In the genomic region with DNA sequence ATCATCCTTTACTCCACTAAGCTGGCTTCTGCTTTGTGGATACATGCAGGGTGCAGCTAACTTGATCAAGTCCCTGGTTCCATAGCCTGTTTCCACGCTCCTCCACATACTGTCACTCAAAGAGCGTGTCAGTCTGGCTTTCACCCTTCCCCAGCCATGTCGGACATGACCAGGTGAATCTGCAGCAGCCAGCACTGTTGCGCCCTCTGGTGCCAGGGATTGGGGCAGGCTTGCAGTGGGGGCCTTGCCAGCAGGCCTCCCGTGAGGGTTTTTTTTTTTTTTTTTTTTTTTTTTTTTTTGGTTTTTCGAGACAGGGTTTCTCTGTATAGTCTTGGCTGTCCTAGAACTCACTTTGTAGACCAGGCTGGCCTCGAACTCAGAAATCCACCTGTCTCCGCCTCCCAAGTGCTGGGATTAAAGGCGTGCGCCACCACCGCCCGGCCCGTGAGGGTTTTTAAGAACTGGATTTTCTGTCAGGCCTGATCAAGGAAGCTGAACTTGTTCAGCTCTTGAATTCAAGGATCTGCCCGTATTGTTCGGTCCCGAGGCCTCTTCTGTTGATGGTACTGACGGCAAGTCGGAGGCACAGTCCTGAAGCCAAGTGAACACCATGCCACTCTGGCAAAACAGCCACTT, we compare ENCODE assay signal across 9 mouse cellular contexts. TPM values are rescaled to one million over a fixed set of nuclear protein-coding genes. Genes with fewer than 3 reads are reported as not detected.
A peak's percentile ranks its signal among the peaks of the same experiment; 100 is the strongest.
DNase-seq lines count a peak whose midpoint lies in the region; ATAC-seq and TF ChIP-seq lines count a peak whose summit lies in the region.
"Had no signal": no experiment of that assay in that cellular context is flagged by ENCODE, and none has a peak within 500 bp of the region (broad histone marks: within the 10 kb centered on the region; RNA-seq: fewer than 3 reads in every experiment).

No protein-coding gene starts in this region.

- no peaks in the 10 kb centered on the region for H3K27me3 ChIP-seq in heart, adult 2 months (ENCODE audit: control insufficient read depth, insufficient read depth, low read length)
- H3K27me3 ChIP-seq in liver, embryonic 12.5 days (replicated peaks), result no peaks in the 10 kb centered on the region

- TF ChIP-seq POLR2A in heart, adult 2 months (IDR thresholded peaks at IDR 0.05; ENCODE audit: insufficient read depth, low read depth, low read length), result no peak

- H3K36me3 ChIP-seq in heart, adult 2 months (ENCODE audit: control insufficient read depth, insufficient read depth, low read length), result no peaks in the 10 kb centered on the region
- peaks cover 95% of the 10 kb centered on the region for H3K36me3 ChIP-seq in liver, embryonic 12.5 days

- H3K79me2 ChIP-seq in heart, adult 2 months (replicated peaks; ENCODE audit: control insufficient read depth, insufficient read depth, low read length), result peaks cover 2% of the 10 kb centered on the region

- WGBS in heart, adult 2 months, result 73% methylated on average over 17 of the region's 18 CpGs
- WGBS in liver, embryonic 12.5 days (ENCODE audit: insufficient replicate concordance), result 83% methylated on average over 17 of the region's 18 CpGs

- intact Hi-C loops in heart, adult 2 months (cut with DNase I), result loop anchor here (2.0 to 10.0 kb wide), 3 partner anchors 41 to 277 kb away; partner anchors contain the start of gene Prrc2b
- intact Hi-C loops in heart, postnatal 25 days (cut with DNase I), result loop anchor here (2.0 kb wide), 1 partner anchor 57 kb away; no protein-coding TSS in a partner anchor

- TF ChIP-seq EP300 in heart, adult 2 months (IDR thresholded peaks at IDR 0.05; ENCODE audit: insufficient read depth, low read depth, low read length), result peak; percentile 71; the same call in 1 of the 2 replicates

- DNase-seq in heart, adult 2 months, result peak; percentile 64 to 71
- DNase-seq in heart, postnatal 25 days (ENCODE audit: low spot score), result no peak
- DNase-seq in c-Kit-positive CD71-negative TER-119-negative erythroid progenitor cells, embryonic 14.5 days (ENCODE audit: low read depth), result peak; percentile 33
- DNase-seq in spleen, adult 12 weeks (ENCODE audit: low spot score), result peak; percentile 52
- no peak for DNase-seq in left cerebral cortex, adult 18-20 months (ENCODE audit: low spot score in 2 of 2)

- H3K4me1 ChIP-seq in heart, adult 2 months (ENCODE audit: control insufficient read depth, insufficient read depth, low read length), result no peaks in the 10 kb centered on the region; the same call in 1 of the 2 replicates
- no peaks in the 10 kb centered on the region for H3K4me1 ChIP-seq in liver, embryonic 12.5 days

- H3K4me3 ChIP-seq in heart, adult 2 months, result no peak overlapping the region
- H3K4me3 ChIP-seq in liver, embryonic 12.5 days, result no peak overlapping the region

- TF ChIP-seq CTCF in heart, adult 2 months (IDR thresholded peaks at IDR 0.05), result peak; percentile 72

- H3K9ac ChIP-seq in heart, adult 2 months (ENCODE audit: low read depth, low read length), result no peak overlapping the region
- H3K9ac ChIP-seq in liver, embryonic 12.5 days, result no peak overlapping the region

- H3K27ac ChIP-seq in heart, adult 2 months, result no peak overlapping the region
- no peak overlapping the region for H3K27ac ChIP-seq in liver, embryonic 12.5 days
- H3K27ac ChIP-seq: macrophage had no signal

- peak; percentile 71 for ATAC-seq in CD4-positive, CD25-positive, alpha-beta regulatory T cell, adult 4 months
- ATAC-seq in granulocyte monocyte progenitor cell, adult 5-6 weeks (replicated peaks; ENCODE audit: poor library complexity, severe bottlenecking), result peak; percentile 28; the same call in 1 of the 2 replicates
- peak; percentile 48; the same call in 1 of the 2 replicates for ATAC-seq in liver, embryonic 12.5 days

- H3K4me2 ChIP-seq in liver, embryonic 12.5 days, result no peak overlapping the region

- no peaks in the 10 kb centered on the region for H3K9me3 ChIP-seq in liver, embryonic 12.5 days (replicated peaks)

RNA-seq across cellular contexts. Expression of gene Prrc2b, which starts 41.1 kb away (rescaled TPM):
- total RNA-seq in heart, adult 2 months (2021), result 10 to 100 TPM; 78.3 to 82.6 TPM
- polyA plus RNA-seq in heart, adult 2 months (2012; rRNA removed), result 39.3 and 46.9 TPM in 2 replicates
- 10 to 100 TPM; 79.0 to 89.8 TPM for total RNA-seq in heart, postnatal 25 days (2021)
- polyA plus RNA-seq in CD4-positive, CD25-positive, alpha-beta regulatory T cell, adult 4 months (2017; shearing (Covaris generic)), result 10 to 100 TPM; 31.7 to 32.9 TPM
- 32.6 and 46.7 TPM in 2 replicates for total RNA-seq in granulocyte monocyte progenitor cell, adult 5-6 weeks (2014; fragmentation: Nextera tagmentation)
- total RNA-seq in granulocyte monocyte progenitor cell, adult 5-6 weeks (2017), result 10.5 and 12.8 TPM in 2 replicates
- polyA plus RNA-seq in liver, embryonic 12.5 days (2016; fragmentation: Nextera tagmentation; extraction: Ambion mirVana), result 20.8 and 23.6 TPM in 2 replicates
- total RNA-seq in left cerebral cortex, adult 18-20 months (2021), result 100 to 1,000 TPM; 259 to 266 TPM

RNA-seq across cellular contexts. Expression of gene Pomt1, which starts 44.4 kb away (rescaled TPM):
- 10 to 100 TPM; 13.1 to 16.9 TPM for total RNA-seq in heart, adult 2 months (2021)
- 17.7 and 19.7 TPM in 2 replicates for polyA plus RNA-seq in heart, adult 2 months (2012; rRNA removed)
- total RNA-seq in heart, postnatal 25 days (2021), result 10 to 100 TPM; 13.5 to 14.9 TPM
- polyA plus RNA-seq in CD4-positive, CD25-positive, alpha-beta regulatory T cell, adult 4 months (2017; shearing (Covaris generic)), result 1 to 10 TPM; 6.5 to 7.9 TPM
- total RNA-seq in granulocyte monocyte progenitor cell, adult 5-6 weeks (2014; fragmentation: Nextera tagmentation), result 17.8 and 30.8 TPM in 2 replicates
- total RNA-seq in granulocyte monocyte progenitor cell, adult 5-6 weeks (2017), result 40.3 and 51.3 TPM in 2 replicates
- 19.1 and 20.0 TPM in 2 replicates for polyA plus RNA-seq in liver, embryonic 12.5 days (2016; fragmentation: Nextera tagmentation; extraction: Ambion mirVana)
- 10 to 100 TPM; 19.3 to 23.5 TPM for total RNA-seq in left cerebral cortex, adult 18-20 months (2021)

Comparison
In these comparisons a context has a peak if more than half of its experiments do, and no peak if none do; other contexts are left out.
1. DNase-seq: peak in heart, adult 2 months (2 of 2), c-Kit-positive CD71-negative TER-119-negative erythroid progenitor cells, embryonic 14.5 days (single experiment) and spleen, adult 12 weeks (single experiment); none in heart, postnatal 25 days (single experiment) and left cerebral cortex, adult 18-20 months (0 of 2).
2. Peak in every context shown above with its lines, with median percentiles within 50 percentile points of each other: ATAC-seq.